In genomic region chr5:25252423-25252822, GRCm38 (mm10) we compare ENCODE assay signal across 16 mouse cellular contexts. TPM values are rescaled to one million over a fixed set of nuclear protein-coding genes. Genes with fewer than 3 reads are reported as not detected.
DNase-seq lines count a peak whose midpoint lies in the region; ATAC-seq and TF ChIP-seq lines count a peak whose summit lies in the region.
"Had no signal": no experiment of that assay in that cellular context is flagged by ENCODE, and none has a peak within 500 bp of the region (broad histone marks: within the 10 kb centered on the region; RNA-seq: fewer than 3 reads in every experiment).

No protein-coding gene starts in this region.

- H3K4me1 ChIP-seq in lung, embryonic 15.5 days = 0 out of 2 replicates have a peak, but pooled peaks cover 4% of the 10 kb centered on the region
- H3K4me1 ChIP-seq in kidney, adult 2 months (ENCODE audit: control insufficient read depth, insufficient read depth, low read length) = peaks cover 22% of the 10 kb centered on the region; the same call in 1 of the 2 replicates
- H3K4me1 ChIP-seq in stomach, embryonic 15.5 days = 0 out of 2 replicates have a peak, but pooled peaks cover 4% of the 10 kb centered on the region
- H3K4me1 ChIP-seq: neural tube, embryonic 13.5 days had no signal

- no peak overlapping the region for H3K4me3 ChIP-seq in lung, embryonic 15.5 days
- no peak overlapping the region for H3K4me3 ChIP-seq in kidney, adult 2 months (ENCODE audit: insufficient read depth, low read depth, low read length)
- no peak overlapping the region for H3K4me3 ChIP-seq in stomach, embryonic 15.5 days (replicated peaks)
- H3K4me3 ChIP-seq: heart, embryonic 15.5 days; neural tube, embryonic 13.5 days had no signal

- H3K4me2 ChIP-seq in lung, embryonic 15.5 days = no peak overlapping the region
- no peak overlapping the region for H3K4me2 ChIP-seq in stomach, embryonic 15.5 days
- H3K4me2 ChIP-seq: heart, embryonic 15.5 days; hindbrain, embryonic 14.5 days; neural tube, embryonic 13.5 days had no signal

- peaks cover 39% of the 10 kb centered on the region for H3K36me3 ChIP-seq in lung, embryonic 15.5 days
- peaks cover 36% of the 10 kb centered on the region for H3K36me3 ChIP-seq in kidney, adult 2 months (ENCODE audit: control insufficient read depth, insufficient read depth, low read length)
- peaks cover 25% of the 10 kb centered on the region; the same call in 1 of the 2 replicates for H3K36me3 ChIP-seq in stomach, embryonic 15.5 days

- TF ChIP-seq CTCF in kidney, adult 2 months (conservative IDR thresholded peaks at IDR 0.05; ENCODE audit: insufficient read depth, insufficient read length, low read depth, low read length) = no peak

- 45% methylated on average over 2 of the region's 2 CpGs for WGBS in lung, embryonic 15.5 days
- 19% methylated on average over 2 of the region's 2 CpGs for WGBS in kidney, adult 2 months
- 57% methylated on average over 2 of the region's 2 CpGs for WGBS in stomach, embryonic 15.5 days

- DNase-seq in lung, postnatal 10 days = no peak
- peak; percentile 93 for DNase-seq in kidney, adult 2 months
- DNase-seq in kidney, postnatal 36 days = peak; percentile 72 to 88
- DNase-seq in right cerebral cortex, postnatal 25 days = no peak
- no peak for DNase-seq in frontal cortex, postnatal 10 days (ENCODE audit: low spot score in 2 of 2)
- DNase-seq in cerebellum, postnatal 4 days (ENCODE audit: low spot score in 2 of 2) = no peak
- DNase-seq: cerebellum, postnatal 14 days had no signal

- H3K9me3 ChIP-seq in lung, embryonic 15.5 days = no peaks in the 10 kb centered on the region
- H3K9me3 ChIP-seq in stomach, embryonic 15.5 days = no peaks in the 10 kb centered on the region
- H3K9me3 ChIP-seq: heart, embryonic 15.5 days; neural tube, embryonic 13.5 days had no signal

- no peak overlapping the region for H3K9ac ChIP-seq in lung, embryonic 15.5 days
- H3K9ac ChIP-seq in stomach, embryonic 15.5 days = no peak overlapping the region
- H3K9ac ChIP-seq: heart, embryonic 15.5 days; hindbrain, embryonic 14.5 days; neural tube, embryonic 13.5 days had no signal

- H3K27ac ChIP-seq in lung, embryonic 15.5 days = 0 out of 2 replicates have a peak overlapping the region, but pooled peaks have one; percentile 3
- H3K27ac ChIP-seq in kidney, adult 2 months (ENCODE audit: insufficient read depth, low read depth, low read length) = peak overlapping the region; percentile 87
- peak overlapping the region; percentile 87 for H3K27ac ChIP-seq in stomach, embryonic 15.5 days
- H3K27ac ChIP-seq: heart, embryonic 15.5 days; hindbrain, embryonic 14.5 days; neural tube, embryonic 13.5 days had no signal

- ATAC-seq in lung, embryonic 15.5 days (ENCODE audit: borderline replicate concordance, extremely low read depth, low FRiP score, low TSS enrichment) = no peak; the same call in 1 of the 2 replicates
- ATAC-seq in stomach, embryonic 15.5 days (ENCODE audit: insufficient read depth, low FRiP score, low read depth) = peak; percentile 81

- no peaks in the 10 kb centered on the region for H3K27me3 ChIP-seq in lung, embryonic 15.5 days
- no peaks in the 10 kb centered on the region for H3K27me3 ChIP-seq in kidney, adult 2 months (replicated peaks; ENCODE audit: control insufficient read depth, insufficient read depth, low read length)
- no peaks in the 10 kb centered on the region for H3K27me3 ChIP-seq in stomach, embryonic 15.5 days (replicated peaks)
- H3K27me3 ChIP-seq: heart, embryonic 15.5 days; neural tube, embryonic 13.5 days had no signal

- TF ChIP-seq POLR2A in kidney, adult 2 months (IDR thresholded peaks at IDR 0.05; ENCODE audit: low read depth, low read length) = no peak

RNA-seq across cellular contexts. Expression of gene E130116L18Rik, which starts 29.5 kb away (rescaled TPM):
- not detected in 2 replicates for polyA plus RNA-seq in lung, embryonic 15.5 days (2015; fragmentation: Nextera tagmentation; extraction: Ambion mirVana)
- not detected in 2 replicates for polyA plus RNA-seq in kidney, adult 2 months (2012; rRNA removed)
- not detected in 2 replicates for polyA plus RNA-seq in stomach, embryonic 15.5 days (2015; fragmentation: Nextera tagmentation; extraction: Ambion mirVana)
- polyA plus RNA-seq: embryonic facial prominence, embryonic 11.5 days; frontal cortex, adult 2 months; gonadal fat pad, adult 2 months; heart, embryonic 15.5 days; hindbrain, embryonic 14.5 days; neural tube, embryonic 13.5 days; testis, adult 2 months had no signal

RNA-seq across cellular contexts. Expression of gene Galnt11, which starts 30.7 kb away (rescaled TPM):
- 31.8 and 34.8 TPM in 2 replicates for polyA plus RNA-seq in lung, embryonic 15.5 days (2015; fragmentation: Nextera tagmentation; extraction: Ambion mirVana)
- polyA plus RNA-seq in kidney, adult 2 months (2012; rRNA removed) = 387 and 392 TPM in 2 replicates
- polyA plus RNA-seq in stomach, embryonic 15.5 days (2015; fragmentation: Nextera tagmentation; extraction: Ambion mirVana) = 35.5 and 38.6 TPM in 2 replicates

Comparison
In these comparisons a context has a peak if more than half of its experiments do, and no peak if none do; other contexts are left out.
1. H3K27ac ChIP-seq: peak in every context shown above with its lines; median percentile 87 in kidney, adult 2 months; 87 in stomach, embryonic 15.5 days; 3 in lung, embryonic 15.5 days.
2. DNase-seq: peak in kidney, adult 2 months (single experiment) and kidney, postnatal 36 days (2 of 2); none in lung, postnatal 10 days (single experiment), right cerebral cortex, postnatal 25 days (single experiment), frontal cortex, postnatal 10 days (0 of 2) and cerebellum, postnatal 4 days (0 of 2).